Mouse (Mus musculus): ENCODE measurements around the gene Adnp. TPM values are rescaled to one million over a fixed set of nuclear protein-coding genes. Genes with fewer than 3 reads are reported as not detected.

Adnp gene
- polyA plus RNA-seq, 1 experiment = 8.2 TPM

GRCm38 (mm10) chr2:168207883-168208282, 971 bp upstream of the Adnp start:
- Histone ChIP-seq H3K79me2 (ENCODE audit: control insufficient read depth, insufficient read depth) (peaks cover 33% of the 10 kb centered on the region), H3K36me3 (ENCODE audit: control insufficient read depth, insufficient read depth) (peaks cover 58% of the 10 kb centered on the region), H3K4me3 (peak overlapping the region; percentile 77), H3ac (ENCODE audit: control insufficient read depth, insufficient read length) (no peak overlapping the region), H3K4me2 (ENCODE audit: low read depth) (no peak overlapping the region), H3K27me3 (ENCODE audit: control insufficient read depth, insufficient read depth, insufficient read length) (no peaks in the 10 kb centered on the region)
- TF ChIP-seq E2F4 (IDR thresholded peaks at IDR 0.05; ENCODE audit: insufficient read depth) = no peak
- no peak for TF ChIP-seq MYOD1 (IDR thresholded peaks at IDR 0.05; ENCODE audit: control insufficient read depth in 1 of 3, insufficient read length in 2 of 3, low read depth in 2 of 3)
- TF ChIP-seq POLR2AphosphoS2 (IDR thresholded peaks at IDR 0.05; ENCODE audit: insufficient read length, low read depth) = no peak

- Histone ChIP-seq H3K4me3 (peak overlapping the region; percentile 77), H3ac (ENCODE audit: control insufficient read depth, insufficient read length) (peak overlapping the region; percentile 100), H3K36me3 (ENCODE audit: control insufficient read depth, insufficient read depth) (peaks cover 40% of the 10 kb centered on the region), H3K4me2 (ENCODE audit: low read depth) (peak overlapping the region; percentile 89), H3K27me3 (ENCODE audit: control insufficient read depth, insufficient read depth, insufficient read length) (no peaks in the 10 kb centered on the region), H3K79me2 (ENCODE audit: control insufficient read depth, insufficient read depth) (peaks cover 52% of the 10 kb centered on the region)
- TF ChIP-seq MYOD1 (IDR thresholded peaks at IDR 0.05; ENCODE audit: control insufficient read depth in 1 of 3, insufficient read length in 2 of 3, low read depth in 2 of 3) (no peak), MAX (IDR thresholded peaks at IDR 0.05; ENCODE audit: low read depth) (no peak), TCF12 (IDR thresholded peaks at IDR 0.05; ENCODE audit: insufficient read depth, poor library complexity, severe bottlenecking) (no peak)
These were observed 956 bp downstream of the Adnp start for GRCm38 (mm10) chr2:168205681-168206631.

- peak overlapping the region; percentile 100 for H3ac ChIP-seq (ENCODE audit: control insufficient read depth, insufficient read length)
- H3K4me2 ChIP-seq (ENCODE audit: low read depth) = peak overlapping the region; percentile 89
- H3K27me3 ChIP-seq (ENCODE audit: control insufficient read depth, insufficient read depth, insufficient read length) = no peaks in the 10 kb centered on the region
- H3K36me3 ChIP-seq (ENCODE audit: control insufficient read depth, insufficient read depth) = peaks cover 33% of the 10 kb centered on the region
- H3K4me3 ChIP-seq = peak overlapping the region; percentile 77
- H3K79me2 ChIP-seq (ENCODE audit: control insufficient read depth, insufficient read depth) = peaks cover 59% of the 10 kb centered on the region
- TF ChIP-seq E2F4 (IDR thresholded peaks at IDR 0.05; ENCODE audit: insufficient read depth) (no peak), POLR2A (IDR thresholded peaks at IDR 0.05; ENCODE audit: insufficient read length, low read depth) (no peak), POLR2AphosphoS2 (IDR thresholded peaks at IDR 0.05; ENCODE audit: insufficient read length, low read depth) (peak; percentile 27), CEBPB (IDR thresholded peaks at IDR 0.05; ENCODE audit: insufficient read depth, poor library complexity, severe bottlenecking) (no peak)
These were observed 1.6 kb downstream of the Adnp start for GRCm38 (mm10) chr2:168205265-168205664.

- Histone ChIP-seq H3K79me2 (ENCODE audit: control insufficient read depth, insufficient read depth) (peaks cover 66% of the 10 kb centered on the region), H3ac (ENCODE audit: control insufficient read depth, insufficient read length) (no peak overlapping the region), H3K36me3 (ENCODE audit: control insufficient read depth, insufficient read depth) (peaks cover 26% of the 10 kb centered on the region), H3K4me3 (peak overlapping the region; percentile 77), H3K4me2 (ENCODE audit: low read depth) (peak overlapping the region; percentile 89), H3K27me3 (ENCODE audit: control insufficient read depth, insufficient read depth, insufficient read length) (no peaks in the 10 kb centered on the region)
- TF ChIP-seq POLR2AphosphoS2 (IDR thresholded peaks at IDR 0.05; ENCODE audit: insufficient read length, low read depth) = no peak
- no peak for TF ChIP-seq TCF12 (IDR thresholded peaks at IDR 0.05; ENCODE audit: insufficient read depth, poor library complexity, severe bottlenecking)
- TF ChIP-seq USF1 (IDR thresholded peaks at IDR 0.05; ENCODE audit: low read depth) = no peak
- TF ChIP-seq CEBPB (IDR thresholded peaks at IDR 0.05; ENCODE audit: insufficient read depth, poor library complexity, severe bottlenecking) = no peak
- TF ChIP-seq TCF3 (IDR thresholded peaks at IDR 0.05; ENCODE audit: insufficient read length, low read depth) = no peak
- TF ChIP-seq MYOG (IDR thresholded peaks at IDR 0.05; ENCODE audit: control insufficient read depth in 1 of 3, insufficient read depth in 1 of 3, insufficient read length in 2 of 3, low read depth in 2 of 3) = no peak
- no peak for TF ChIP-seq E2F4 (IDR thresholded peaks at IDR 0.05; ENCODE audit: insufficient read depth)
- no peak for TF ChIP-seq POLR2A (IDR thresholded peaks at IDR 0.05; ENCODE audit: insufficient read length, low read depth)
- TF ChIP-seq MYOD1 (IDR thresholded peaks at IDR 0.05; ENCODE audit: control insufficient read depth in 1 of 3, insufficient read length in 2 of 3, low read depth in 2 of 3) = no peak
- no peak for TF ChIP-seq SRF (IDR thresholded peaks at IDR 0.05; ENCODE audit: control insufficient read depth, insufficient read length, low read depth)
- TF ChIP-seq MAX (IDR thresholded peaks at IDR 0.05; ENCODE audit: low read depth) = no peak
- TF ChIP-seq REST (IDR thresholded peaks at IDR 0.05; ENCODE audit: insufficient read depth, insufficient read length) = no peak
These were observed 2.4 kb downstream of the Adnp start for GRCm38 (mm10) chr2:168204476-168204999.

GRCm38 (mm10) chr2:168200014-168200691, 6.8 kb downstream of the Adnp start:
- Histone ChIP-seq H3K27me3 (ENCODE audit: control insufficient read depth, insufficient read depth, insufficient read length) (no peaks in the 10 kb centered on the region), H3ac (ENCODE audit: control insufficient read depth, insufficient read length) (no peak overlapping the region), H3K4me3 (no peak overlapping the region), H3K79me2 (ENCODE audit: control insufficient read depth, insufficient read depth) (peaks cover 100% of the 10 kb centered on the region), H3K4me2 (ENCODE audit: low read depth) (no peak overlapping the region), H3K36me3 (ENCODE audit: control insufficient read depth, insufficient read depth) (peaks cover 18% of the 10 kb centered on the region)
- no peak for TF ChIP-seq CEBPB (IDR thresholded peaks at IDR 0.05; ENCODE audit: insufficient read depth, poor library complexity, severe bottlenecking)
- TF ChIP-seq MAX (IDR thresholded peaks at IDR 0.05; ENCODE audit: low read depth) = no peak
- TF ChIP-seq USF1 (IDR thresholded peaks at IDR 0.05; ENCODE audit: low read depth) = no peak
- TF ChIP-seq MYOD1 (IDR thresholded peaks at IDR 0.05; ENCODE audit: control insufficient read depth in 1 of 3, insufficient read length in 2 of 3, low read depth in 2 of 3) = no peak
- no peak for TF ChIP-seq E2F4 (IDR thresholded peaks at IDR 0.05; ENCODE audit: insufficient read depth)
- TF ChIP-seq POLR2A (IDR thresholded peaks at IDR 0.05; ENCODE audit: insufficient read length, low read depth) = no peak
- TF ChIP-seq REST (IDR thresholded peaks at IDR 0.05; ENCODE audit: insufficient read depth, insufficient read length) = no peak
- no peak for TF ChIP-seq TCF12 (IDR thresholded peaks at IDR 0.05; ENCODE audit: insufficient read depth, poor library complexity, severe bottlenecking)
- no peak for TF ChIP-seq POLR2AphosphoS2 (IDR thresholded peaks at IDR 0.05; ENCODE audit: insufficient read length, low read depth)
- TF ChIP-seq SRF (IDR thresholded peaks at IDR 0.05; ENCODE audit: control insufficient read depth, insufficient read length, low read depth) = no peak
- no peak for TF ChIP-seq MYOG (IDR thresholded peaks at IDR 0.05; ENCODE audit: control insufficient read depth in 1 of 3, insufficient read depth in 1 of 3, insufficient read length in 2 of 3, low read depth in 2 of 3)
- no peak for TF ChIP-seq TCF3 (IDR thresholded peaks at IDR 0.05; ENCODE audit: insufficient read length, low read depth)

Measured in myocyte (in vitro differentiated cells).